Mouse (Mus musculus) kidney, adult 10 weeks (tissue): Measurements from ENCODE around the gene Golga7b. TPM values are rescaled to one million over a fixed set of nuclear protein-coding genes. Genes with fewer than 3 reads are reported as not detected.

Experiments used
- polyA plus RNA-seq: library from polyadenylated mRNA; stranded (reverse); fragments of 350-450 nt; fragmentation: Illumina TruSeq; extraction: RNeasy Lipid Tissue Mini Kit (QIAGEN cat#74804); gene quantifications from one replicate; pipeline ENCODE4 v1.2.3, GENCODE M21; 2014; ENCODE audit warnings: low read depth, low replicate concordance

The Golga7b gene
- not detected for polyA plus RNA-seq

GRCm38 (mm10) chr19:42247519-42247918 lies at the start of gene Golga7b:
Gene Golga7b, plus strand, starts transcription at chr19:42247574.

GRCm38 (mm10) chr19:42201696-42202381 lies 45.5 kb upstream of the Golga7b start, which contains the start of gene Sfrp5:
Gene Sfrp5, minus strand, starts transcription at chr19:42202252.

Other genes starting within 250 kb of the Golga7b start
- not detected for gene Ankrd2, start 211.6 kb upstream of the Golga7b start, polyA plus RNA-seq
- 61.7 TPM for gene Hoga1, start 202.0 kb upstream of the Golga7b start, polyA plus RNA-seq
- not detected for gene 4933411K16Rik, start 195.3 kb upstream of the Golga7b start, polyA plus RNA-seq
- gene Morn4, start 161.2 kb upstream of the Golga7b start, polyA plus RNA-seq: 1.1 TPM
- 8.7 TPM for gene Pi4k2a, start 157.1 kb upstream of the Golga7b start, polyA plus RNA-seq
- gene Avpi1, start 118.5 kb upstream of the Golga7b start, polyA plus RNA-seq: 1.2 TPM
- gene Marveld1, start 100.2 kb upstream of the Golga7b start, polyA plus RNA-seq: 7.7 TPM
- 3.9 TPM for gene Zfyve27, start 83.6 kb upstream of the Golga7b start, polyA plus RNA-seq
- gene Sfrp5, start 45.3 kb upstream of the Golga7b start, polyA plus RNA-seq: not detected
- not detected for gene Crtac1, start 184.2 kb downstream of the Golga7b start, polyA plus RNA-seq